Mouse (Mus musculus) Patski (cell line): ENCODE measurements around the gene Prdx5. TPM values are rescaled to one million over a fixed set of nuclear protein-coding genes. Genes with fewer than 3 reads are reported as not detected.

ENCODE experiments used
- ATAC-seq: fragments of 100-300 bp; one replicate; pipeline ENCODE4 v1.8.0; 2021
- CTCF ChIA-PET: fragments of 350-600 bp; sonication (Branson Sonifier 250); formaldehyde crosslinking; loops from one replicate; lab custom pipeline; 2022; ENCODE audit warnings: inconsistent platforms; lab: Charles Lee
- POLR2A ChIA-PET: fragments of 350-600 bp; sonication (Branson Sonifier 250); formaldehyde crosslinking; loops from one replicate; lab custom pipeline; 2022; ENCODE audit warnings: antibody characterized with exemption, inconsistent platforms; lab: Charles Lee
- DNase-seq: peaks from one replicate; pipeline ENCODE4 v3.0.0-alpha.2; 2011; ENCODE audit warnings: low read depth, low spot score
- H3K27me3 ChIP-seq: fragments of 371-371 bp; one replicate; pipeline ENCODE4 v1.5.1; 2021
- CTCF ChIP-seq: fragments of 100-300 bp; IDR thresholded peaks from one replicate; pipeline ENCODE4 v1.5.1; 2021
- in situ Hi-C: fragments of 300-500 bp; cut with MboI; formaldehyde crosslinking; loops from 3 replicates; pipeline ENCODE4 v1.11.1; 2018; ENCODE audit warnings: low pct_unique_long_range_greater_than_20kb, mixed read lengths
- polyA plus RNA-seq: library from polyadenylated mRNA; unstranded; gene quantifications from one replicate; pipeline ENCODE4 v1.2.3, GENCODE M21; 2021

The Prdx5 gene
- polyA plus RNA-seq, 1 experiment from 2014 or later: 557 TPM

DNA sequence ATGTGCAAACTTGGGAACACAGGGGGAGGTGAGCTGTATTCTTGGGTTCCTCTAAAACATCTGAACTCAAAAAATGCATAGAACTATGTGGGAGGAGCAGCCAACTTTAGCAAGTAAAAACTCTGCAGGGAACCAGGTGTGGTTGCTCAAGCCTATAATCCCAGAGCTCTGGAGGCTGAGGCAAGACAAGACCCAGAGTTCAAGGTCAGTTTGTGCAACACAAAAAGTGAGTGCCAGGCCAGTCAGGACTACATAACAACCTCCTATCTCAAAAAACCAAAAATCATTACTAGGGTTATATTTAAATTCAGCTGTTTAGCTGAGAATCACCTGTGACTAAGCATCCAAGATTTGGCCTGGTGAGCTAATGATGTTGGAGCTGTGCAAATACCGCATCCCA is 22.1 kb upstream of the Prdx5 start:
- H3K27me3 ChIP-seq: no peaks in the 10 kb centered on the region
- ChIA-PET POLR2A (interaction anchor here (1.0 to 1.2 kb wide), 3 partner anchors 10 to 19 kb away, joined by 4 read pairs; partner anchors contain the start of genes Bad, Esrra and Gpr137), CTCF (interaction anchor here (1.2 kb wide), 2 partner anchors 19 to 21 kb away, joined by 3 to 4 read pairs; no protein-coding TSS in a partner anchor)
- TF ChIP-seq CTCF: no peak
- in situ Hi-C loops: no loop called here
- ATAC-seq: no peak
- no peak for DNase-seq

DNA sequence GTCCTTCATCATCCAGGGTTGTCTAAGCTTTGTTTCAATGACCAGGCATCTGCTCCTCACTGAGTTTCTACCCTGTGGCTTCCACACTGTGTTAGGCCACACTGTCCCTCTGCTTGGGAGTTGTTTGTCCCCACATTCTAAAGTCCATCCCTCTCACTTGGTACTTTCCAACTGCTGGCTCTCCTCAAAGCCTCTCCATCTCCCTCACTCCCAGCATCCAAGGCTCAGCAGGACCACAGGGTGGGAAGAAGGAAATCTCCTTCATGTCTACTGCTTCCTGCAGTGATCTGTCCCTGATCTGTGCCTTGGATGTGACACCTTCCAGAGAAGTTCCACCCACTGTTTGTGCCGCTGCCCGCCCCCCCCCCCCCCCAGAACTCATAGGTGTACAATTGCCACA is 21.1 kb upstream of the Prdx5 start:
- ATAC-seq (no peak), DNase-seq (no peak)
- no peak for TF ChIP-seq CTCF
- in situ Hi-C loops: no loop called here
- ChIA-PET CTCF (interaction anchor here (1.2 kb wide), 1 partner anchor 89 kb away, joined by 3 read pairs; no protein-coding TSS in a partner anchor), POLR2A (interaction anchor here (0.6 to 1.0 kb wide), 2 partner anchors 11 to 84 kb away, joined by 3 read pairs; partner anchors contain the start of genes Bad and Gpr137)
- H3K27me3 ChIP-seq: no peaks in the 10 kb centered on the region

DNA sequence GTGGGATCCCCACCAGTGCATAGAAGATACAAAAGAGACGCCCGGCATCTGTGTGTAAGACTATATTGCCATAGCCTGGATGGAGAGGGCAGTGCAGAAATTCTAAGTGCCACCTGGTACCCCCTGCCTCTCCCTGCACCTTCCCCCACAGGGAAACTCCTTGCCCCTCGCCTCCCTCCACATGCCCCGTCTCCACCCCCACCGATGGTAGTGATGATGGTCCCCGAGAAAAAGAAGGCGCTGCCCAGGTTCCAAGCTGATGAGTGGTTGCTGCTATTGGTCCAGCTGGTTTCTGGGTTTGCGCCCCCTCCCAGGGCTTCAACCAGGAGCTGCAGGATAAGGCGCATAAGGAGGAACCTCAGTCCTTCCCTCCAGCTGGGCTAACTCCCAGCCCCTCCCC is 18.2 kb upstream of the Prdx5 start:
- in situ Hi-C loops: no loop called here
- POLR2A ChIA-PET: interaction anchor here (0.9 kb wide), 1 partner anchor 42 kb away, joined by 4 read pairs; no protein-coding TSS in a partner anchor
- CTCF ChIA-PET: no interaction called here
- TF ChIP-seq CTCF: no peak
- DNase-seq (no peak), ATAC-seq (no peak)
- H3K27me3 ChIP-seq: no peaks in the 10 kb centered on the region

DNA sequence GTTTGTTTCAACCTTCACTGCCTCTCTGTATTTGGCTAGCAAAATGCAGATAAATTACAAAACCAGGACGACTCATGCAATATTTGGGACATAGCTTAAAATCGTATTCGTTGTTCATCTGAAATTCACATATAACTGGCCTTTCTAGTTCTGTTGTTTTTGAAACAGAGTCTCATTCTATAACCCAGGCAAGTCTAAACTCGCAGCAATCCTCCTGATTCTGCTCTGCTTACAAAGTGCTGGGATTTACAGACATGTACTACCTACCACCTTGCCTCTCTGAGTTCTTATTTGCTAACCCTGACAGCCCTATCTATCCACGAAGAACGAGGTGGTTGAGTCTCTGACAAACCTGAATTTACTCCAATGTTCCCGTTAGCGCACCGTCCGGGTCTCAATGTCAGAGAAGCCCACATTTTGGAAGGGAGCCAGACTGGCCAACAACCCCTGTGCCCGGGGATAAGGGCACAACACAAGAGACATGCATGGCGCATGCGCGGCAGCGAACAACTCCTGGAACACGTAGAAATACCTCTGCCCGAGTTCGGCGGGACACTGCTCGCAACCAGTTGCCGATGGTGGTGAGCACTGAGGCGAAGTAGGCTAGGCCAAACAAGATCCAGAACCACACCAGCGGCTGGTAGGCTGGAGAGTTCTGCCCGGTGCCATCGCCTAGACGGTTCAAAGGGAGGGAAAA is 16.8 kb upstream of the Prdx5 start:
- ATAC-seq (no peak), DNase-seq (no peak)
- TF ChIP-seq CTCF: no peak
- H3K27me3 ChIP-seq: no peaks in the 10 kb centered on the region
- CTCF ChIA-PET: no interaction called here
- in situ Hi-C loops: no loop called here
- POLR2A ChIA-PET: no interaction called here

DNA sequence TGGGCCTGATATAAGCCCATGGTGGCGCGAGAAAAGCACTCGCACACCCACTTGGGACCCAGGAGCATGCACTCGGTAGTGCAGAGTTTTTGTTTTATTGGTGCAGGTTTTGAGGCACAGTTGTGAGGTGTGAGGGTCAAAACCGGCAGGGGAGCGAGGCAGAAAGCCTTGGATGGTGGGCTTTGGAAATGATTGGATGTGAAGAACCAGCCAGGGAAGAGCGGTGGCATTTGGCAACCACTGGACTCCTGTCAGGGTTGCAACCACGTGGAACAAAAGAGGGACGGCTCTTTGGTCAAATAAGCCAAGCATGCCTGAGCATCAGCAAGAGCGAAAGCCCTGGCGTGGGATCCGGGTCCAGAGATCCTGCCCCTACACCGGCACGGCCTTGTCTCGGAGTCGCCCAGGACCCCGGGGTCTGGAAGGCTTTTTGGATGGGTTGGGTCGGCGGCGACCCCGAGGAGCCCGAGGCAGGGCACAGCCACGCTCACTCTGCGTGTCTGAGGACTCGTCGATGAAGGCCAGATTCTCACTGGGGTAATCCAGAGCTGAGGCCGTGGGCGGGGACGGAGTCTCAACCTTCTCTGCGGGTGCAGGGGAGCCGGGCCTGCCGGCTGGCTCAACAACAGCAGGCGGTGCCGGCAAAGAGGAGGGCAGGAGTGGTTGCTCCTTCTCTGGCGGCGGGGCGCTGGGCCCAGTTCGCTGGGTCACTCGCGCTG is 15.9 kb upstream of the Prdx5 start:
- no peak for ATAC-seq
- in situ Hi-C loops: no loop called here
- no peak for TF ChIP-seq CTCF
- no peaks in the 10 kb centered on the region for H3K27me3 ChIP-seq
- DNase-seq: no peak
- POLR2A ChIA-PET: interaction anchor here (1.0 kb wide), 1 partner anchor 50 kb away, joined by 4 read pairs; the partner anchor contains the start of gene Plcb3
- CTCF ChIA-PET: interaction anchor here (1.4 to 4.7 kb wide), 2 partner anchors 52 to 98 kb away, joined by 3 to 36 read pairs; partner anchors contain the start of genes Fkbp2 and Plcb3

DNA sequence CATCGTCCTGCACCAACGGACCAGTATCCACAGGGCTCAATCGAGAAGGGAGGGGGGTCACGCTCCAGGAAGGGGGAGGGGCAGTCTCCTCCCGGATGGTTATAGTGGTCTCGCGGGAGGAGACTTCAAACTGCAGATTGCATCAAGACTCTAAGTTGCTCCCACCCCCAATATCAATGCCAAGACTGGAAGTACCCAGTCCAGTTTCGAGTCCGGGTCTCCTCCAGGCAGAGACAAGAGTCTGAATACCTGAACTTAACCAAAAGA is 15.3 kb upstream of the Prdx5 start, which contains the start of gene Catsperz:
Gene Catsperz, minus strand, starts transcription at position 74 of the 267 bp plus-strand sequence.
- ATAC-seq: no peak
- ChIA-PET CTCF (interaction anchor here (1.2 to 4.7 kb wide), 5 partner anchors 18 to 98 kb away, joined by 3 to 36 read pairs (median 3); partner anchors contain the start of genes Fkbp2 and Plcb3), POLR2A (interaction anchor here (1.0 to 3.7 kb wide), 3 partner anchors 16 to 51 kb away, joined by 4 to 24 read pairs (median 7); partner anchors contain the start of genes Bad, Gpr137 and Plcb3)
- DNase-seq: no peak
- no peaks in the 10 kb centered on the region for H3K27me3 ChIP-seq
- in situ Hi-C loops: no loop called here
- no peak for TF ChIP-seq CTCF

DNA sequence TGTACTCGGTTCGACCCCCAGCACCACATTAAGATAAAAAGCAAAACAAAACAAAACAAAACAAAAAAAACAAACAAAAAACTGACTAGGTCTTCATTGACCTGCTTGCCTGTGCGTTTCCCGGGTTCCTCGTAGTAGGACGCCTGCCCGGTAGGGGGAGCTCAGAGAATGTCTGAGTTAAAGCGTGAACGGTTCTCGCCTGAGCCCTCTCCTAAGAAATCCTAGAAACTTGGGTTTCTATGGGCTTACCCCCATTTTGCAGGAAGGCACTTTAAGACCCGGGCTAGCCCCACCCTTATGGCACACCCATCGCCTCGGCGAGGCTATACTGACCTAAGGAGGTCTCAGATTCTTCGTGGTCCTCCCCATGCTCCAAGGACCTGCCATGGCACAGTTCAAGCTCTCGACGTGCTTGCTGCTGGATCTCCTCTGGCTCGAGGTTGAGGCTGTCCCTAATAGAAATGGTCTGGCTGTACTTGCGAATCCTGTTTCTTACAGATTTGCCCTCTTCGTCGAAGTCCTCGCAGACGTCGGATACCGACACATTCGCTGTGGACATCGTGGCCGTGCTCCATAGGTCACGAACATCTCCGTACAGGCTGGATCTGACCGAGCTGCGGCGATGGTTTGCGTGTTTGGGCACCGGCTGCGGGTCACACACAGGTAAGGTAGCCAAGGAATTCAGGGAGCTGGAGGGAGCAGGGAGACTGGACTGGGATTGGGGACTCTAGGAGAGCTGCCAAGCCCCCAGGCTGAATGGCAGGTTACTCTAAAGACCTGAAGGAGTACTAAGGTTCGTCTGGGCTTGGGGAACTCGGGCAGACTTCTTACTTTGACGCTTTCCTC is 14.8 kb upstream of the Prdx5 start:
- CTCF ChIA-PET: interaction anchor here (0.7 to 4.7 kb wide), 9 partner anchors 9 to 99 kb away, joined by 3 to 36 read pairs (median 3); partner anchors contain the start of genes Bad, Fkbp2 and Plcb3
- POLR2A ChIA-PET: interaction anchor here (1.0 to 3.7 kb wide), 3 partner anchors 17 to 51 kb away, joined by 4 to 24 read pairs (median 7); partner anchors contain the start of genes Bad, Gpr137 and Plcb3
- in situ Hi-C loops: loop anchor here (5.0 kb wide), 1 partner anchor 53 kb away; the partner anchor contains the start of gene Plcb3
- no peak for TF ChIP-seq CTCF
- ATAC-seq (no peak), DNase-seq (no peak)
- no peaks in the 10 kb centered on the region for H3K27me3 ChIP-seq

DNA sequence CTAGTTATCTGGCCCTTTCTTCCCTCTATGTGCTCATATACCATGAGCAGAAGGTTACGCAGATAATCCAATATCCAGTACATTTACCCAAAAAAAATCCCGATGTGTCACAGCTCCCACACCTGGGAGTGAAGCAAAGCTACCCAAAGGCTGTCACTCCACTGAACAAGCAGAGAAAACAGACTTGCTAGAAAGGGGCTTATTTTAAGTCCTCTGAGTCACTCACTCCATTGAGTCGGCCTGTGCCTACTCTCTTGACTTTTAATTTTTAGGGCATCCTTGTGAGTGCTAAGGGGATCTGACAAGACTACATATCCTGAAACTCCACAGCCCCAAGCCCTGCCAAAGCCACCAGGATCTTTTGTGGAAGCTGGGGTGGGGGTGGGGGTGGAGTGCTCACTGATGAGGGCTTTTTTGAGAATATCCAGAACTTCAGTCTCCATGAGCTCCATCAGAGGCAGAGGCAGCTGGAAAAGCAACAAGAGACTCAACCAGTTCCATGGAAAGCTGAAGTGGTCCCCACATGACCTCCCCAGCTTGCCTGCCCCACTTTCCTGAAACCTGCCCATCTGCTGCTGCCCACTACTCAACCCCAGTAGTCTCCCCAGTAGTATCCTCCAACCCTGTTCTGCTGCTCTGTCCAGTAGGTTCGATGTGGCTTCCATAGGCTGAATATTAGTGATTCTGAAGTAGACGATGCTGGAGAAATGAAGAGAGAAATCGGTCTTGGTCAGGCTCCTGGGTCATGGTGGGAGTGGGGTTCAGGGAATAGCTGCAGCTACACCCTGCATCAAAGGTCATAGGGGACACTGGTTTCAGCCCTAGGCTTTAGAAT is 13.2 kb upstream of the Prdx5 start:
- no peak for DNase-seq
- in situ Hi-C loops: loop anchor here (5.0 kb wide), 1 partner anchor 54 kb away; the partner anchor contains the start of gene Plcb3
- ChIA-PET CTCF (interaction anchor here (1.0 to 4.7 kb wide), 7 partner anchors 17 to 97 kb away, joined by 3 to 36 read pairs (median 5); partner anchors contain the start of genes Bad, Fkbp2 and Plcb3), POLR2A (interaction anchor here (0.6 to 3.7 kb wide), 8 partner anchors 9 to 83 kb away, joined by 3 to 24 read pairs (median 4); partner anchors contain the start of genes Bad and Gpr137)
- H3K27me3 ChIP-seq: no peaks in the 10 kb centered on the region
- TF ChIP-seq CTCF: no peak
- ATAC-seq: no peak
